Mouse (Mus musculus) inflammation-experienced regulatory T-cells (primary cell): ENCODE measurements around the gene Il15. TPM values are rescaled to one million over a fixed set of nuclear protein-coding genes. Genes with fewer than 3 reads are reported as not detected.

Experiments
- polyA plus RNA-seq, 2 experiments: library from polyadenylated mRNA; unstranded; fragments of 100-300 nt; shearing (Covaris generic); gene quantifications; one replicate each; pipeline ENCODE4 v1.2.1; 2017

Il15 gene
- 1 to 10 TPM; 1.3 to 7.5 TPM for polyA plus RNA-seq

GRCm38 (mm10) chr8:82402686-82403330, at the start of gene Il15:
Gene Il15 (minus strand): TSS chr8:82403222.

